Mouse (Mus musculus) heart, embryonic 11.5 days (tissue): ENCODE data around the gene 2010111I01Rik. TPM values are rescaled to one million over a fixed set of nuclear protein-coding genes. Genes with fewer than 3 reads are reported as not detected.
"Not testable (repeated sequence)": the region's sequence is repeated elsewhere in the genome, so short reads cannot be mapped to it uniquely, and the experiment has no call there.

Experiments used
- ATAC-seq: fragments of 200-750 bp; cut with Nextera tagmentation; replicated peaks from 2 replicates; pipeline ENCODE4 v1.8.0; 2017; ENCODE audit warnings: moderate library complexity; ENCODE audit not compliant: insufficient number of reproducible peaks, low FRiP score, low TSS enrichment
- H3K27ac ChIP-seq: fragments of 300-500 bp; sonication (generic); 2 replicates; pipeline ENCODE4 v1.5.1; 2014; ENCODE audit warnings: mild to moderate bottlenecking, low read depth, low read length
- H3K27me3 ChIP-seq: fragments of 300-500 bp; sonication (generic); 2 replicates; pipeline ENCODE4 v1.6.1; 2014; ENCODE audit warnings: mild to moderate bottlenecking, low read length, mixed read lengths; ENCODE audit not compliant: control insufficient read depth, insufficient read depth
- H3K36me3 ChIP-seq: fragments of 300-500 bp; sonication (generic); 2 replicates; pipeline ENCODE4 v1.6.1; 2014; ENCODE audit warnings: mild to moderate bottlenecking, low read length, moderate library complexity, mixed read lengths; ENCODE audit not compliant: control insufficient read depth, insufficient read depth
- H3K4me1 ChIP-seq: fragments of 300-500 bp; sonication (generic); 2 replicates; pipeline ENCODE4 v1.6.1; 2014; ENCODE audit warnings: low read length; ENCODE audit not compliant: control insufficient read depth, insufficient read depth
- H3K4me2 ChIP-seq: fragments of 300-500 bp; sonication (generic); 2 replicates; pipeline ENCODE4 v1.6.1; 2014; ENCODE audit warnings: mild to moderate bottlenecking, moderate library complexity
- H3K4me3 ChIP-seq: fragments of 300-500 bp; sonication (generic); 2 replicates; pipeline ENCODE4 v1.5.1; 2014; ENCODE audit warnings: low read depth, low read length
- H3K9ac ChIP-seq: fragments of 300-500 bp; sonication (generic); 2 replicates; pipeline ENCODE4 v1.6.1; 2014; ENCODE audit warnings: mild to moderate bottlenecking, low read depth, low read length, moderate library complexity
- H3K9me3 ChIP-seq: fragments of 300-500 bp; sonication (generic); replicated peaks from 2 replicates; pipeline ENCODE4 v1.6.1; 2016; ENCODE audit warnings: low read length; ENCODE audit not compliant: control insufficient read depth
- WGBS: fragments of 180-500 bp; shearing (Covaris S2); extraction: QIAGEN DNeasy Blood & Tissue Kit; methylation state at CpG from one replicate; pipeline ENCODE4 v1.1.7; 2014; ENCODE audit not compliant: insufficient replicate concordance; 5-methylcytosine and 5-hydroxymethylcytosine counted together
- polyA plus RNA-seq: library from polyadenylated mRNA; unstranded; fragments of >200 nt; fragmentation: Nextera tagmentation; extraction: Ambion mirVana; gene quantifications from 2 replicates; pipeline ENCODE4 v1.2.1, GENCODE M21; 2014

Gene 2010111I01Rik
- polyA plus RNA-seq, 1 experiment from 2014 or later = 58.9 TPM

- ATAC-seq = no peak
- Histone ChIP-seq H3K9me3 (no peaks in the 10 kb centered on the region), H3K9ac (no peak overlapping the region), H3K4me3 (no peak overlapping the region), H3K27ac (no peak overlapping the region), H3K36me3 (no peaks in the 10 kb centered on the region), H3K4me2 (no peak overlapping the region), H3K27me3 (no peaks in the 10 kb centered on the region), H3K4me1 (peaks cover 3% of the 10 kb centered on the region; the same call in 1 of the 2 replicates)
- WGBS = 83% methylated on average over 8 of the region's 8 CpGs
These were observed 261.3 kb downstream of the 2010111I01Rik start for GRCm38 (mm10) chr13:63225796-63226583.

GRCm38 (mm10) chr13:63227785-63228184 lies 263.1 kb downstream of the 2010111I01Rik start:
- Histone ChIP-seq H3K9me3 (no peaks in the 10 kb centered on the region), H3K27me3 (no peaks in the 10 kb centered on the region), H3K4me1 (peaks cover 13% of the 10 kb centered on the region; the same call in 1 of the 2 replicates), H3K9ac (no peak overlapping the region), H3K4me3 (no peak overlapping the region), H3K36me3 (no peaks in the 10 kb centered on the region), H3K4me2 (no peak overlapping the region), H3K27ac (no peak overlapping the region)
- no peak for ATAC-seq
- WGBS = 70% methylated on average over 3 of the region's 3 CpGs

- Histone ChIP-seq H3K36me3 (no peaks in the 10 kb centered on the region), H3K27ac (peak overlapping the region; percentile 66)
- ATAC-seq = no peak; the same call in 1 of the 2 replicates
These were observed 266.4 kb downstream of the 2010111I01Rik start for GRCm38 (mm10) chr13:63230955-63231701.

GRCm38 (mm10) chr13:63231702-63232070 lies 267.0 kb downstream of the 2010111I01Rik start:
- peak overlapping the region; percentile 66 for H3K27ac ChIP-seq
- H3K9ac ChIP-seq = no peak overlapping the region
- ATAC-seq = peak; percentile 76
- H3K36me3 ChIP-seq = no peaks in the 10 kb centered on the region
- no peaks in the 10 kb centered on the region for H3K9me3 ChIP-seq
- H3K4me2 ChIP-seq = no peak overlapping the region
- peaks cover 15% of the 10 kb centered on the region; the same call in 1 of the 2 replicates for H3K4me1 ChIP-seq
- H3K4me3 ChIP-seq = no peak overlapping the region
- H3K27me3 ChIP-seq = no peaks in the 10 kb centered on the region
- WGBS = 19% methylated on average over 3 of the region's 3 CpGs

More at GRCm38 (mm10) chr13:63230955-63231701, 266.4 kb downstream of the 2010111I01Rik start:
- WGBS = 48% methylated on average over 7 of the region's 7 CpGs
- H3K4me2 ChIP-seq = no peak overlapping the region
- no peak overlapping the region for H3K9ac ChIP-seq
- no peaks in the 10 kb centered on the region for H3K27me3 ChIP-seq
- H3K4me1 ChIP-seq = peaks cover 15% of the 10 kb centered on the region; the same call in 1 of the 2 replicates
- H3K4me3 ChIP-seq = no peak overlapping the region
- H3K9me3 ChIP-seq = no peaks in the 10 kb centered on the region

GRCm38 (mm10) chr13:63232558-63232957 lies 267.9 kb downstream of the 2010111I01Rik start:
- ATAC-seq = no peak
- no peaks in the 10 kb centered on the region for H3K27me3 ChIP-seq
- no peak overlapping the region for H3K4me2 ChIP-seq
- WGBS = 81% methylated on average over 2 of the region's 2 CpGs
- H3K4me1 ChIP-seq = peaks cover 15% of the 10 kb centered on the region; the same call in 1 of the 2 replicates
- no peaks in the 10 kb centered on the region for H3K36me3 ChIP-seq
- no peaks in the 10 kb centered on the region for H3K9me3 ChIP-seq
- H3K9ac ChIP-seq = no peak overlapping the region
- H3K27ac ChIP-seq = no peak overlapping the region
- no peak overlapping the region for H3K4me3 ChIP-seq

- not testable (repeated sequence) for H3K4me3 ChIP-seq, H3K27me3 ChIP-seq, H3K27ac ChIP-seq, H3K36me3 ChIP-seq, H3K4me2 ChIP-seq, H3K9ac ChIP-seq, ATAC-seq, H3K9me3 ChIP-seq
- peaks cover 18% of the 10 kb centered on the region; the same call in 1 of the 2 replicates for H3K4me1 ChIP-seq
These were observed 269.8 kb downstream of the 2010111I01Rik start for GRCm38 (mm10) chr13:63234520-63234919.

- H3K27me3 ChIP-seq = no peaks in the 10 kb centered on the region
- no peak overlapping the region for H3K4me3 ChIP-seq
- no peaks in the 10 kb centered on the region for H3K9me3 ChIP-seq
- H3K4me2 ChIP-seq = no peak overlapping the region
- peaks cover 17% of the 10 kb centered on the region; the same call in 1 of the 2 replicates for H3K4me1 ChIP-seq
- WGBS = 87% methylated on average over 3 of the region's 3 CpGs
- no peak overlapping the region for H3K27ac ChIP-seq
- no peaks in the 10 kb centered on the region for H3K36me3 ChIP-seq
- H3K9ac ChIP-seq = no peak overlapping the region
- no peak for ATAC-seq
These were observed 270.9 kb downstream of the 2010111I01Rik start for GRCm38 (mm10) chr13:63235551-63235950.

- H3K36me3 ChIP-seq = no peaks in the 10 kb centered on the region
- H3K27ac ChIP-seq = no peak overlapping the region
- no peak for ATAC-seq
- H3K9ac ChIP-seq = no peak overlapping the region
- 48% methylated on average over 5 of the region's 5 CpGs for WGBS
- H3K9me3 ChIP-seq = no peaks in the 10 kb centered on the region
- peaks cover 17% of the 10 kb centered on the region for H3K4me1 ChIP-seq
- no peak overlapping the region for H3K4me2 ChIP-seq
- no peak overlapping the region for H3K4me3 ChIP-seq
- H3K27me3 ChIP-seq = no peaks in the 10 kb centered on the region
These were observed 271.6 kb downstream of the 2010111I01Rik start for GRCm38 (mm10) chr13:63236159-63236893.
